ENCODE assay signal across 9 mouse cellular contexts in genomic region chr8:127070225-127070624, GRCm38 (mm10). TPM values are rescaled to one million over a fixed set of nuclear protein-coding genes. Genes with fewer than 3 reads are reported as not detected.
DNase-seq lines count a peak whose midpoint lies in the region; TF ChIP-seq lines count a peak whose summit lies in the region.
"Had no signal": no experiment of that assay in that cellular context is flagged by ENCODE, and none has a peak within 500 bp of the region (broad histone marks: within the 10 kb centered on the region; RNA-seq: fewer than 3 reads in every experiment).

No protein-coding gene starts in this region.

- intact Hi-C loops in left cerebral cortex, postnatal 10 days (cut with DNase I) = no loop called here
- intact Hi-C loops in left cerebral cortex, adult 2 months (cut with DNase I) = no loop called here

- peak; percentile 23 to 39 for DNase-seq in left cerebral cortex, postnatal 10 days (ENCODE audit: extremely low spot score in 1 of 2, low spot score in 2 of 2)
- no peak for DNase-seq in left cerebral cortex, adult 2 months (ENCODE audit: extremely low spot score in 1 of 2, low spot score in 2 of 2)
- peak; percentile 37 to 53 for DNase-seq in adrenal gland, postnatal 36 days
- peak; percentile 17 for DNase-seq in gastrocnemius, postnatal 10 days
- peak; percentile 75 for DNase-seq in kidney, adult 9 months
- DNase-seq in left cerebral cortex, adult 11 months (ENCODE audit: low spot score) = no peak
- no peak for DNase-seq in B cell, adult 2 months
- no peak for DNase-seq in layer of hippocampus, adult 9-10 months (ENCODE audit: low spot score)

- H3K27ac ChIP-seq in left cerebral cortex, adult 2 months = no peak overlapping the region

- no peak for TF ChIP-seq CTCF in left cerebral cortex, adult 2 months (IDR thresholded peaks at IDR 0.05)

- no peak overlapping the region for H3K4me3 ChIP-seq in left cerebral cortex, adult 2 months

RNA-seq across cellular contexts. Expression of gene Pard3, which starts 6.5 kb away (rescaled TPM):
- 10 to 100 TPM; 11.6 to 15.1 TPM for total RNA-seq in left cerebral cortex, postnatal 10 days (2021)
- total RNA-seq in left cerebral cortex, adult 2 months (2021) = 10 to 100 TPM; 17.8 to 19.3 TPM
- total RNA-seq in adrenal gland, postnatal 36 days (2021) = 10 to 100 TPM; 40.4 to 41.3 TPM
- total RNA-seq in gastrocnemius, postnatal 10 days (2021) = 10 to 100 TPM; 30.3 to 37.2 TPM
- total RNA-seq: MEL had no signal

Comparison
In these comparisons a context has a peak if more than half of its experiments do, and no peak if none do; other contexts are left out.
1. DNase-seq: peak in left cerebral cortex, postnatal 10 days (2 of 2), adrenal gland, postnatal 36 days (2 of 2), gastrocnemius, postnatal 10 days (single experiment) and kidney, adult 9 months (single experiment); none in left cerebral cortex, adult 2 months (0 of 2), left cerebral cortex, adult 11 months (single experiment), B cell, adult 2 months (0 of 2) and layer of hippocampus, adult 9-10 months (single experiment).